Mouse (Mus musculus): ENCODE results near the gene Slc25a40. TPM values are rescaled to one million over a fixed set of nuclear protein-coding genes. Genes with fewer than 3 reads are reported as not detected.

Gene Slc25a40
- polyA plus RNA-seq (2014; fragmentation: Nextera tagmentation; extraction: Ambion mirVana) = 7.5 and 10.6 TPM in 2 replicates

DNA sequence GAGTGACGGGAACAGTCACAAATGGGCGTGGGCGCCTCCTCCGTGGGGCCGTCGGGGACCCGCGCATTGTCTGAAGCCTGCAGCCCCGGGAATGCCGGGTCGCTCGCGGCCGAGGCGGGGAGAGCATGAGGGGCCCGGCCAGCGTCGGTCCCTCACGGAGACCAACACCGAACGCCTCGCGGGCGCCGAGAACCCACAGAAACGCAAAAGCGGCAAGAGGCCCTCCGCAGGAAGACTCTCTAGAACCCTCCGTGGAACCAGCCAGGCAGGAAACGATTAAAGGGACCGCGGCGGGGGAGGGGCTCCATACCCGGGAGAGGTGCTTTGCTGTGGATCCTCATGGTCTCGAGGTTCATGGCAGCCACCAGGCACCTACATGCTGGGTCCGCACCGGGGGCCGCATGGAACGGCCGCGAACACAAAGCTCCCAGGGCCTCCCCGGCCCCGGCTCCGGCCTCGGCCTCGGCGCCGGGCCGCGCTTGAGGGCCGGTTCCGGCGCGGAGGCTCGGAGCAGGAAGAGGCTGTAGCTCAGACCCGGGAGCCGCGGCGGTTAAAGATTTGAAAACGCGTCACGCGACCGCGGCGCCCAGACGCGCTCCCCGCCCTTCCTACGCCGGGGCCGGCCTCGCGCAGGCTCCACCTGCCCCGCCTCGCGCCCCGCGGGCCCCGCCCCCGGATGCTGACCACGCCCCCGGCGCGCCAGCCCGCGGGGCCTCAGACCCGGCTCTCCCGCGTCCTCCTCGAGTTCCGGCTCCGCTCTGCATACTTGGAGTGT, at the start of gene Slc25a40, which contains the start of gene Dbf4:
Slc25a40 (plus strand) TSS at position 694 of the 775 bp plus-strand sequence.
Dbf4 (minus strand) TSS at position 560 of the 775 bp plus-strand sequence.
- DNase-seq (peak; percentile 96), ATAC-seq (ENCODE audit: low FRiP score, low TSS enrichment) (peak; percentile 97)
- peaks cover 12% of the 10 kb centered on the region for H3K4me1 ChIP-seq (ENCODE audit: control insufficient read depth, insufficient read depth, low read length)
- peak within 1 kb of the TSS; percentile 82 for H3K4me2 ChIP-seq (ENCODE audit: low read length)
- peak within 1 kb of the TSS; percentile 77 for H3K9ac ChIP-seq (replicated peaks; ENCODE audit: low read length)
- peak within 1 kb of the TSS; percentile 79 for H3K4me3 ChIP-seq (replicated peaks; ENCODE audit: low read depth, low read length)
- WGBS = under 1% methylated on average over 91 of the region's 93 CpGs
- H3K27me3 ChIP-seq (ENCODE audit: control insufficient read depth, insufficient read depth, low read length) = no peaks in the 10 kb centered on the region
- H3K36me3 ChIP-seq (ENCODE audit: control insufficient read depth, insufficient read depth, low read length) = peaks cover 14% of the 10 kb centered on the region
- H3K9me3 ChIP-seq (ENCODE audit: control insufficient read depth, low read length) = no peaks in the 10 kb centered on the region
- H3K27ac ChIP-seq (replicated peaks; ENCODE audit: low read depth, low read length) = peak within 1 kb of the TSS; percentile 79

DNA sequence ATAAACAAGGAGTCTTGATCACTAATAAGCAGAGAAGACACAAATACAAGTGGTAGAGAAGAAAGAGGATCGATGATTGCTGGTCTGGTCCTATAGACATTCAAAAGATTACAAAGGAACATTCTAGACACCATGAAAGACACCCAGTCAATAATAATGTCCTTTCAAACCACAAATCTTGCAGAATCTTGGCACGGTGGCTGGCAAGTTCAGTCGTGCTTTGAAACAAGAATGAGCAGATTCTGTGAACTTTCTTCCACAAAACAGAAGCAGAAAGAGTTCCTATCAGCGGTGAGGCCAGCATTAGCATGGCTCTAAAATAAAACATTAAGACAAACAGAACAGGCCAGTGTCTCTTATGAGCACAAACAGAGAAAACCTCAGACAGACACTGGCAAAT, 49.2 kb upstream of the Slc25a40 start:
- 81% methylated on average over 4 of the region's 4 CpGs for WGBS

DNA sequence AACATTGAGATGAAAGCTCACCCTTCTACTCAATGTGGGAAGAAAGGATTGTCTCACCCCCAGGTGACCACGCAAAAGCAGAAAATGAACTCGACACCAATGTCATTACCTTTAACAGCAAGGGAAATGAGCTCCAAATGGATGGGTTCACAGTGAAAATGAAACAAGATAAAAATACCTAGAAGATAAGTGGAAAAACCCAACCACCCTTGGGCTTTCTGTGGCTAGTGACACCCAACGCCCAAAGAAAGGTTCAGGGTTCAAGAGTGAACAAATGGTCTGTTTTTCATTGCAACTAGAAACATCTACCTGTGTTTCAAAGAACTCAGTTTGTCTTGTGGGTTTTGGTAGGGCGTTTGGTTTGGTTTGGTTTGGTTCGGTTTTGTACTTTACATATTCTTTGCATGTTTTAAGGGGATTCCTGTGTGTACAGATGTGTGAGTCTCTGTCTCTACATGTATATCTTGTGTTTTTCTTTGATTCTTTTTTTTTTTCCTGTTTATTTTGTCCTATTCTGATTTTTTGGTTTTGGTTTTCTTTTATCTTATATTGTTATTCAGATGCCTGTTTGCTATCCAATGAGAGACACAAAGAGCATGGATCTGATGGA, 48.2 kb upstream of the Slc25a40 start:
- DNase-seq (no peak), ATAC-seq (ENCODE audit: low FRiP score, low TSS enrichment) (no peak)
- Histone ChIP-seq H3K27me3 (ENCODE audit: control insufficient read depth, insufficient read depth, low read length) (no peaks in the 10 kb centered on the region), H3K4me2 (ENCODE audit: low read length) (no peak overlapping the region), H3K4me1 (ENCODE audit: control insufficient read depth, insufficient read depth, low read length) (no peaks in the 10 kb centered on the region), H3K9ac (replicated peaks; ENCODE audit: low read length) (no peak overlapping the region), H3K9me3 (ENCODE audit: control insufficient read depth, low read length) (no peaks in the 10 kb centered on the region), H3K36me3 (ENCODE audit: control insufficient read depth, insufficient read depth, low read length) (no peaks in the 10 kb centered on the region), H3K4me3 (replicated peaks; ENCODE audit: low read depth, low read length) (no peak overlapping the region), H3K27ac (replicated peaks; ENCODE audit: low read depth, low read length) (no peak overlapping the region)
- WGBS = 92% methylated on average over 5 of the region's 5 CpGs

More for the DNA sequence above, 49.2 kb upstream of the Slc25a40 start:
- H3K9ac ChIP-seq (replicated peaks; ENCODE audit: low read length) = no peak overlapping the region
- no peaks in the 10 kb centered on the region for H3K9me3 ChIP-seq (ENCODE audit: control insufficient read depth, low read length)
- ATAC-seq (ENCODE audit: low FRiP score, low TSS enrichment) = no peak
- H3K4me2 ChIP-seq (ENCODE audit: low read length) = no peak overlapping the region
- no peaks in the 10 kb centered on the region for H3K4me1 ChIP-seq (ENCODE audit: control insufficient read depth, insufficient read depth, low read length)
- no peak overlapping the region for H3K4me3 ChIP-seq (replicated peaks; ENCODE audit: low read depth, low read length)
- H3K27me3 ChIP-seq (ENCODE audit: control insufficient read depth, insufficient read depth, low read length) = no peaks in the 10 kb centered on the region
- H3K27ac ChIP-seq (replicated peaks; ENCODE audit: low read depth, low read length) = no peak overlapping the region
- H3K36me3 ChIP-seq (ENCODE audit: control insufficient read depth, insufficient read depth, low read length) = no peaks in the 10 kb centered on the region
- no peak for DNase-seq

DNA sequence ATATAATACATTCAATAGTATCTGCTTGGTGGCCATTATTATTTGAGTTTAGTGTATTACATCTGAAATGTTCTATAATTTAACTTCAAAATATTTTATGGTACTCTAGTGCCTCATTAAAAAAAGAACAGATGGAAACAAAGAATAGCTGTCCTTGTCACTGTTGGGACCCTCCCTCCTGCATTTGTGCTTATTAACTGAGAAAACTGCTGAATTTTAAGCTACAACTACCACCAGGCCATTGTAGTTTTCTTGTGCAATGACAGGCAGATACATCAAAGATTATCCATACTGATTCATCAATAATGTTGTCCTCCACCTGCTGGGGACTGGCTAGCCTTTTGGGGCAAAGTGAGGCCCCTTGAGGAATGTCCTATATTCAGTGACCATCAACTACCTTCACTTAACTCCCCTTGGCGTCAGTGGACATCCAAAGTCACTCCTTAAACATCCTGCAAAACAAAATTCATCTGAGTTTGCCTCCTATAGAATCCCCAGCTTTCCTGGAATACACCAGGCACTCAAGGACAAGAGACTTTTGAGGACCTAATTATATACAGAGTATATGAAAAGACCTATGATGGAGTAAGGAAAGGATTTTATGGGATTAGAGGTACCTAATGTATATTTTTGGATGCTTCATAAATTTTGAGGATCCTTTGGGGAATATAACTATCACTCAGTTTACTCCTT, 28.6 kb upstream of the Slc25a40 start:
- Histone ChIP-seq H3K4me1 (ENCODE audit: control insufficient read depth, insufficient read depth, low read length) (no peaks in the 10 kb centered on the region), H3K9me3 (ENCODE audit: control insufficient read depth, low read length) (no peaks in the 10 kb centered on the region), H3K27ac (replicated peaks; ENCODE audit: low read depth, low read length) (no peak overlapping the region), H3K27me3 (ENCODE audit: control insufficient read depth, insufficient read depth, low read length) (no peaks in the 10 kb centered on the region), H3K36me3 (ENCODE audit: control insufficient read depth, insufficient read depth, low read length) (peaks cover 22% of the 10 kb centered on the region), H3K4me2 (ENCODE audit: low read length) (no peak overlapping the region), H3K9ac (replicated peaks; ENCODE audit: low read length) (no peak overlapping the region), H3K4me3 (replicated peaks; ENCODE audit: low read depth, low read length) (no peak overlapping the region)
- WGBS = 68% methylated on average over 1 of the region's 1 CpGs
- ATAC-seq (ENCODE audit: low FRiP score, low TSS enrichment) (no peak), DNase-seq (no peak)

DNA sequence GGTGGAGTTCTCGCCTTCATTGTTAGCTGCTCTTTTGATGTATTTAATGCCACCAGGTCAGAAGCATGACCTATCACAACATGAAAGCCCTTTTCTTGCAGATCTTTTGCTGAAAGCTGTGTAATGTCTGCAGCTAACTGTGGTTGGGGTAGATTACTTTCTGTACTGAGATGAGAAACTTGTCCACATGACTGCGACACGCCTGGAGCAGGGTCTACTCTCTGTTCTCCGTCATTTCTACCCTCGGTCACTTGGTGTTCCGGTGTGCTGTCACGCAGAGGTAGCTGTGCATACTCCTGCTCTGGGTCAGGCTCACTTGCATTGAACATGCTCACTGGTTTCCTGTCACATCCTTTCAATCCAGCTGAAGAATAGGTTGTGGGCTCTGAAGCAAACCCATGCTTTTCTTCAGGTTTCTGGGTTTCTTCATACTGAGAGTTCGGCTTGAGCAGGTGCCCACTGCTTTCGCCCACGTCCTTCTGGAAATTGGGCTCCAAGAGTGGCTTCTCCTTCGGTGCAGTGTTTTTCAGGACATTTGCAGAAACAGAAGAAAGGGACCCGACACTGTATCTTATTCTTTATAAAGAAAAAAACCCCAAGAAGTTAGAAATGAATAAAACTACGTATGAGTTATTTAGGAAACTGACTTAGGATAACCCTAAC, 24.9 kb upstream of the Slc25a40 start:
- Histone ChIP-seq H3K4me2 (ENCODE audit: low read length) (no peak overlapping the region), H3K27ac (replicated peaks; ENCODE audit: low read depth, low read length) (no peak overlapping the region), H3K9me3 (ENCODE audit: control insufficient read depth, low read length) (no peaks in the 10 kb centered on the region), H3K36me3 (ENCODE audit: control insufficient read depth, insufficient read depth, low read length) (peaks cover 41% of the 10 kb centered on the region), H3K9ac (replicated peaks; ENCODE audit: low read length) (no peak overlapping the region), H3K4me3 (replicated peaks; ENCODE audit: low read depth, low read length) (no peak overlapping the region), H3K4me1 (ENCODE audit: control insufficient read depth, insufficient read depth, low read length) (no peaks in the 10 kb centered on the region), H3K27me3 (ENCODE audit: control insufficient read depth, insufficient read depth, low read length) (no peaks in the 10 kb centered on the region)
- no peak for ATAC-seq (ENCODE audit: low FRiP score, low TSS enrichment)
- WGBS = 90% methylated on average over 13 of the region's 13 CpGs
- no peak for DNase-seq

DNA sequence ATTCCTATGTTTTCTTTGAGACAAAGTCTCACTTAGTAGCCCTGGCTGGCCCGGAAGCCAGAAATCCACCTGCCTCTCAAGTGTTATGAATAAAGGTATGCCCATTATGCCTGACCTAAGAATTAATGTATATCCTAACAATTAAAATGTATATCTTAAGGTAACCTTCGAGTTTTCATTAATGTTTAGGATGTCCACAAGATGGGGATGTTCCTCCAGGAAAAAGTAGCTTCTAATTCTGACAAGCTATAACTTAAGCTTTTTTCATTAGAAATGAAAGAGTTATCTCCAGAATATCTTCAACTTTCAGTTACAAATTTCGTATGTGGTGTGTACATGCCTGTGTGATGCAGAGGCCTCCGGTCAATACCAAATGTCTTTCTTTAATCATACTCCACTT, 13.9 kb upstream of the Slc25a40 start:
- ATAC-seq (ENCODE audit: low FRiP score, low TSS enrichment) (no peak), DNase-seq (peak; percentile 41)
- H3K27me3 ChIP-seq (ENCODE audit: control insufficient read depth, insufficient read depth, low read length) = no peaks in the 10 kb centered on the region
- WGBS = 94% methylated on average over 4 of the region's 4 CpGs
- H3K27ac ChIP-seq (replicated peaks; ENCODE audit: low read depth, low read length) = no peak overlapping the region
- no peak overlapping the region for H3K9ac ChIP-seq (replicated peaks; ENCODE audit: low read length)
- H3K4me2 ChIP-seq (ENCODE audit: low read length) = no peak overlapping the region
- H3K4me1 ChIP-seq (ENCODE audit: control insufficient read depth, insufficient read depth, low read length) = no peaks in the 10 kb centered on the region
- peaks cover 47% of the 10 kb centered on the region for H3K36me3 ChIP-seq (ENCODE audit: control insufficient read depth, insufficient read depth, low read length)
- H3K4me3 ChIP-seq (replicated peaks; ENCODE audit: low read depth, low read length) = no peak overlapping the region
- no peaks in the 10 kb centered on the region for H3K9me3 ChIP-seq (ENCODE audit: control insufficient read depth, low read length)

DNA sequence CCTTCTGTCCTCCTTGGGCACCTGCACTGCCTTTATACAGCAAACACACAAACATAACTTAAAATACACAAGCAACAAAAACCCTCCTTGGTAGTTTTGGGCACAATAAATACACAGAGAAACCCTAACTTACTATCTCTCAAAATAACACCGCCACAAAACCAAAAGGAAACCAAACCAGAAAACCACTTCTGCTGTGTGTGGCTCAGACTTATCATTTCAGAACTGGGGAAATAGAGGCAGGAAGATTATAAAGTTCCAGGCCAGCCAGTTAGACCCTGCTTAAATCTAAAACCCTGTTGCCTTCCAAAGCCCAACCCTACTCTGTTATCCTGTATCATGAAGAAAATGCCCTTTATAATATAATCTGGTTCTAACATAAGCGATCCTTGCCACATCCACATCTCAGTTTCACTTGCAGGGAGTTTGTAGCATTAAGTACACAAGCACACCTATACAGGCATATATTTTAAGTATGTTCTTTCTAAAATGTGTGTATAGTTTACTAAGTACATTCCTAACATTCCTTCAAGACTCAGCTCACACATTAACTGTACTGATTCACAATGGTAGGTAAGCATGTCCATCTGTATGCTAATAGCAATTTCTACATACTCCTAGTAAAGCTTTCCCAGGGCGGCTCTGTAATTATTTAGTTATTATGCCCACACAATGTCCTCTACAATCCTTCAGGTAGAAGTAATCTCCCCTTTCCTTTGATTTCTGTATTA, 5.8 kb upstream of the Slc25a40 start:
- no peak overlapping the region for H3K9ac ChIP-seq (replicated peaks; ENCODE audit: low read length)
- no peak overlapping the region for H3K4me2 ChIP-seq (ENCODE audit: low read length)
- ATAC-seq (ENCODE audit: low FRiP score, low TSS enrichment) (no peak), DNase-seq (no peak)
- H3K9me3 ChIP-seq (ENCODE audit: control insufficient read depth, low read length) = no peaks in the 10 kb centered on the region
- peaks cover 4% of the 10 kb centered on the region for H3K4me1 ChIP-seq (ENCODE audit: control insufficient read depth, insufficient read depth, low read length)
- no peak overlapping the region for H3K27ac ChIP-seq (replicated peaks; ENCODE audit: low read depth, low read length)
- no peaks in the 10 kb centered on the region for H3K27me3 ChIP-seq (ENCODE audit: control insufficient read depth, insufficient read depth, low read length)
- 91% methylated on average over 3 of the region's 3 CpGs for WGBS
- H3K36me3 ChIP-seq (ENCODE audit: control insufficient read depth, insufficient read depth, low read length) = peaks cover 20% of the 10 kb centered on the region
- no peak overlapping the region for H3K4me3 ChIP-seq (replicated peaks; ENCODE audit: low read depth, low read length)

DNA sequence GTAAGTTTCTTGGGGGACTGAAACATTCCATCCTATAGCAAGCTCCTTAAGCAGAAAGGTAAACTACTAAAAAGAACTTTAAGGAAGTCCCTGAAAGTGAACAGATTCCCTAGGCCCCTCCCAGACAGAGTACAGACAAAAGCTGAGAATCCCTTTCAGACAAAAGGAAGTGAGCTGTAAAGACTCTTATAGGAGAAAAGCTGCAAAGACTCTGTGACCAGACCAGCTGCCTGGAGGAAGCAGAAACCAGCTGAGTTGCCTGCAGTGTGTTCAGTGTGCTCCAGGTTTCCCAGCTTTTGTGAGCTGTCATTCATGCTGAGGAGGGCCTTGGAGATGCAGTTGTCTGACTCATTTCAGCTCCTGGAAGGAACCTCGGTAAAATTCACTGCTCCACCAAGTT, 5.2 kb upstream of the Slc25a40 start:
- DNase-seq (no peak), ATAC-seq (ENCODE audit: low FRiP score, low TSS enrichment) (no peak)
- Histone ChIP-seq H3K27me3 (ENCODE audit: control insufficient read depth, insufficient read depth, low read length) (no peaks in the 10 kb centered on the region), H3K4me3 (replicated peaks; ENCODE audit: low read depth, low read length) (no peak overlapping the region), H3K4me1 (ENCODE audit: control insufficient read depth, insufficient read depth, low read length) (peaks cover 4% of the 10 kb centered on the region), H3K27ac (replicated peaks; ENCODE audit: low read depth, low read length) (no peak overlapping the region), H3K4me2 (ENCODE audit: low read length) (no peak overlapping the region), H3K36me3 (ENCODE audit: control insufficient read depth, insufficient read depth, low read length) (peaks cover 20% of the 10 kb centered on the region), H3K9me3 (ENCODE audit: control insufficient read depth, low read length) (no peaks in the 10 kb centered on the region), H3K9ac (replicated peaks; ENCODE audit: low read length) (no peak overlapping the region)
- WGBS = 33% methylated on average over 1 of the region's 1 CpGs
